Mouse (Mus musculus) cerebellum, adult 2 months (tissue): ENCODE measurements around the gene Paqr5.

Experiments used
- CTCF ChIP-seq: fragments of 200-500 bp; IDR thresholded peaks from 2 replicates; pipeline ENCODE4 v1.5.1; 2011; ENCODE audit warnings: low read depth, mild to moderate bottlenecking, control low read depth, low read length, moderate library complexity, borderline replicate concordance; ENCODE audit not compliant: insufficient read depth
- POLR2A ChIP-seq: fragments of 200-500 bp; IDR thresholded peaks from 2 replicates; pipeline ENCODE4 v1.6.1; 2011; ENCODE audit warnings: low read length, control low read depth, borderline replicate concordance; ENCODE audit not compliant: insufficient read depth

DNA sequence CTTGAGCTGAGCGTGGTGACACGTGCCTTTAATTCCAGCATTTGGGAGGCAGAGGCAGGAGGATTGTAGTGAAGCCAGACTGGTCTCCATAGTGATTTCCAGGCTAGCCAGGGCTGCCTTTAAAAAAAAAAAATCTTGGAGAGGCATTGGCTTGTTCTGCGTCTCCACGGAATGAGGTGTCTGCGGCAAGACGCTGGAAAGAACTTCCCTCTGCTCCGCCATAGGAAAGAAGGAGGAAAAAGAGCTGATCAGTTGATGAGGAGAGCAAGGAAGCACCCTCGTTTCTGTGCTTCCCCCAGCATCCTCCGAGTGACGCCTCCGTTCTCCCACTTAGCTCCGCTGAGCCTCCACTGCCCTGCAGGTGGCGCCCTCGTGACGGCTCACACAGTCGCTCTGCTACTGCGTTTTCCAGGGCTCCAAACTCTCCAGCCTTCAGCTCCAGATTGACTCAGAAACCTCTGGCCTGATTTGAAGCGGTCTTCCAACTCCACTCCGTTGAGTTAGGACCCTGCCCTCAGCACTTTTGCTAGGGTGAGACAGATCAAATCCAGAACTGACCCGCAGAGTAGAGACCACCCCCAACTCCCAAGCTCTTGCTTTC, 13.5 kb upstream of the Paqr5 start:
- no peak for TF ChIP-seq POLR2A
- TF ChIP-seq CTCF, result peak; percentile 99
